Comparison of ENCODE assay signal across 20 mouse cellular contexts in genomic region chr8:114479749-114480148, GRCm38 (mm10). TPM values are rescaled to one million over a fixed set of nuclear protein-coding genes. Genes with fewer than 3 reads are reported as not detected.
DNase-seq lines count a peak whose midpoint lies in the region; ATAC-seq and TF ChIP-seq lines count a peak whose summit lies in the region.
"Had no signal": no experiment of that assay in that cellular context is flagged by ENCODE, and none has a peak within 500 bp of the region (broad histone marks: within the 10 kb centered on the region; RNA-seq: fewer than 3 reads in every experiment).

No protein-coding gene starts in this region.

- H3K9ac ChIP-seq in liver, postnatal 0 days (replicated peaks), result no peak overlapping the region
- H3K9ac ChIP-seq in kidney, postnatal 0 days (ENCODE audit: low read depth, low read length), result no peak overlapping the region
- no peak overlapping the region for H3K9ac ChIP-seq in liver, embryonic 13.5 days
- H3K9ac ChIP-seq in midbrain, postnatal 0 days (replicated peaks; ENCODE audit: low read length, poor library complexity, severe bottlenecking), result no peak overlapping the region
- H3K9ac ChIP-seq: hindbrain, embryonic 12.5 days had no signal

- no peak for ATAC-seq in liver, postnatal 0 days
- ATAC-seq in kidney, postnatal 0 days (replicated peaks; ENCODE audit: low FRiP score, low read depth), result peak; percentile 82
- ATAC-seq in liver, embryonic 13.5 days (ENCODE audit: low read depth), result peak; percentile 64; the same call in 1 of the 2 replicates
- ATAC-seq in midbrain, postnatal 0 days (ENCODE audit: low FRiP score), result no peak
- ATAC-seq: activated CD4-positive, CD25-positive, alpha-beta regulatory T cell, adult 4 months; CD4-positive, CD25-positive, alpha-beta regulatory T cell, adult 4 months had no signal

- H3K9me3 ChIP-seq in liver, postnatal 0 days (ENCODE audit: low read length), result no peaks in the 10 kb centered on the region
- no peaks in the 10 kb centered on the region for H3K9me3 ChIP-seq in kidney, postnatal 0 days (replicated peaks; ENCODE audit: low read length)
- no peaks in the 10 kb centered on the region for H3K9me3 ChIP-seq in liver, embryonic 13.5 days (replicated peaks)
- H3K9me3 ChIP-seq in midbrain, postnatal 0 days (ENCODE audit: low read length), result no peaks in the 10 kb centered on the region
- H3K9me3 ChIP-seq: G1E; hindbrain, embryonic 12.5 days; midbrain, embryonic 10.5 days had no signal

- H3K4me2 ChIP-seq in liver, postnatal 0 days (ENCODE audit: low read depth, low read length), result no peak overlapping the region
- H3K4me2 ChIP-seq in kidney, postnatal 0 days (ENCODE audit: low read length), result no peak overlapping the region
- no peak overlapping the region for H3K4me2 ChIP-seq in liver, embryonic 13.5 days
- no peak overlapping the region for H3K4me2 ChIP-seq in midbrain, postnatal 0 days (ENCODE audit: low read depth, low read length, poor library complexity, severe bottlenecking)
- H3K4me2 ChIP-seq: heart, embryonic 11.5 days; hindbrain, embryonic 12.5 days had no signal

- H3K27me3 ChIP-seq in liver, postnatal 0 days (ENCODE audit: insufficient read depth, low read length), result no peaks in the 10 kb centered on the region
- no peaks in the 10 kb centered on the region for H3K27me3 ChIP-seq in kidney, postnatal 0 days (ENCODE audit: insufficient read depth, low read length)
- no peaks in the 10 kb centered on the region for H3K27me3 ChIP-seq in liver, embryonic 13.5 days
- H3K27me3 ChIP-seq in midbrain, postnatal 0 days (ENCODE audit: insufficient read depth, low read length), result no peaks in the 10 kb centered on the region; the same call in none of the 2 replicates
- H3K27me3 ChIP-seq: hindbrain, embryonic 12.5 days had no signal

- H3K27ac ChIP-seq in liver, postnatal 0 days (ENCODE audit: low read depth), result no peak overlapping the region
- H3K27ac ChIP-seq in kidney, postnatal 0 days, result no peak overlapping the region
- no peak overlapping the region for H3K27ac ChIP-seq in liver, embryonic 13.5 days
- no peak overlapping the region for H3K27ac ChIP-seq in midbrain, postnatal 0 days (ENCODE audit: low read depth, low read length)
- H3K27ac ChIP-seq: gastrocnemius, adult 2 months; hindbrain, embryonic 12.5 days; midbrain, embryonic 10.5 days had no signal

- no peak for TF ChIP-seq EP300 in liver, postnatal 0 days (IDR thresholded peaks at IDR 0.05; ENCODE audit: low read depth)

- no peak overlapping the region for H3K4me3 ChIP-seq in liver, postnatal 0 days (ENCODE audit: low read depth, low read length)
- H3K4me3 ChIP-seq in kidney, postnatal 0 days (replicated peaks; ENCODE audit: low read depth, low read length), result no peak overlapping the region
- no peak overlapping the region for H3K4me3 ChIP-seq in liver, embryonic 13.5 days (replicated peaks)
- no peak overlapping the region for H3K4me3 ChIP-seq in midbrain, postnatal 0 days (ENCODE audit: low read depth, low read length)
- H3K4me3 ChIP-seq: gastrocnemius, adult 2 months; hindbrain, embryonic 12.5 days; midbrain, embryonic 10.5 days had no signal

- peaks cover 3% of the 10 kb centered on the region; the same call in 1 of the 2 replicates for H3K4me1 ChIP-seq in liver, postnatal 0 days (ENCODE audit: insufficient read depth)
- no peaks in the 10 kb centered on the region for H3K4me1 ChIP-seq in kidney, postnatal 0 days (replicated peaks; ENCODE audit: insufficient read depth, low read length)
- H3K4me1 ChIP-seq in liver, embryonic 13.5 days (replicated peaks), result no peaks in the 10 kb centered on the region
- no peaks in the 10 kb centered on the region for H3K4me1 ChIP-seq in midbrain, postnatal 0 days (ENCODE audit: insufficient read depth, low read length)
- H3K4me1 ChIP-seq: hindbrain, embryonic 12.5 days had no signal

- TF ChIP-seq CTCF in liver, postnatal 0 days (IDR thresholded peaks at IDR 0.05; ENCODE audit: low read depth), result no peak
- no peak for TF ChIP-seq CTCF in kidney, postnatal 0 days (IDR thresholded peaks at IDR 0.05; ENCODE audit: low read depth)
- no peak for TF ChIP-seq CTCF in midbrain, postnatal 0 days (IDR thresholded peaks at IDR 0.05)

- DNase-seq in liver, result peak; percentile 12
- no peak for DNase-seq in liver, postnatal 0 days
- DNase-seq in kidney, postnatal 0 days (ENCODE audit: low spot score), result no peak
- no peak for DNase-seq in liver, embryonic 13.5 days
- DNase-seq in frontal cortex, postnatal 25 days (ENCODE audit: low spot score in 2 of 2), result no peak
- DNase-seq in embryo, embryonic 10.5 days (ENCODE audit: low spot score), result no peak
- no peak for DNase-seq in midbrain, postnatal 0 days (ENCODE audit: low spot score)
- DNase-seq: adrenal gland, postnatal 10 days; cerebellum, postnatal 36 days; gastrocnemius, adult 2 months; heart, postnatal 10 days; lung, adult 2 months; lung, postnatal 4 days; thymus, postnatal 14 days had no signal

- no peaks in the 10 kb centered on the region for H3K36me3 ChIP-seq in liver, postnatal 0 days (replicated peaks; ENCODE audit: insufficient read depth, low read length)
- H3K36me3 ChIP-seq in kidney, postnatal 0 days (ENCODE audit: insufficient read depth, low read length), result no peaks in the 10 kb centered on the region
- no peaks in the 10 kb centered on the region for H3K36me3 ChIP-seq in liver, embryonic 13.5 days
- no peaks in the 10 kb centered on the region for H3K36me3 ChIP-seq in midbrain, postnatal 0 days (ENCODE audit: insufficient read depth, low read length)
- H3K36me3 ChIP-seq: hindbrain, embryonic 12.5 days; midbrain, embryonic 10.5 days had no signal

- 64% methylated on average over 8 of the region's 8 CpGs for WGBS in liver, postnatal 0 days (ENCODE audit: insufficient replicate concordance)
- WGBS in kidney, postnatal 0 days, result 70% methylated on average over 8 of the region's 8 CpGs
- WGBS in liver, embryonic 13.5 days (ENCODE audit: insufficient replicate concordance), result 67% methylated on average over 8 of the region's 8 CpGs
- WGBS in midbrain, postnatal 0 days, result 60% methylated on average over 8 of the region's 8 CpGs

RNA-seq across cellular contexts. Expression of gene Wwox, which starts 40.3 kb away (rescaled TPM):
- 3.6 and 3.9 TPM in 2 replicates for polyA plus RNA-seq in liver, postnatal 0 days (2015; fragmentation: Nextera tagmentation; extraction: Ambion mirVana)
- 16.3 and 18.6 TPM in 2 replicates for polyA plus RNA-seq in kidney, postnatal 0 days (2015; fragmentation: Nextera tagmentation; extraction: Ambion mirVana)
- polyA plus RNA-seq in liver, embryonic 13.5 days (2015; fragmentation: Nextera tagmentation; extraction: Ambion mirVana), result 3.6 and 4.0 TPM in 2 replicates
- 14.5 and 15.4 TPM in 2 replicates for total RNA-seq in midbrain, postnatal 0 days (2014; rRNA removed)
- polyA plus RNA-seq in midbrain, postnatal 0 days (2015; fragmentation: Nextera tagmentation; extraction: Ambion mirVana), result 16.1 and 17.2 TPM in 2 replicates

Comparison
In these comparisons a context has a peak if more than half of its experiments do, and no peak if none do; other contexts are left out.
1. ATAC-seq: peak in kidney, postnatal 0 days (single experiment) and liver, embryonic 13.5 days (single experiment); none in liver, postnatal 0 days (single experiment) and midbrain, postnatal 0 days (single experiment).